Mouse (Mus musculus) brain, adult 10 weeks (tissue): ENCODE results near the gene D130040H23Rik. TPM values are rescaled to one million over a fixed set of nuclear protein-coding genes. Genes with fewer than 3 reads are reported as not detected.

ENCODE experiments used
- polyA plus RNA-seq: library from polyadenylated mRNA; stranded (reverse); fragments of 350-450 nt; fragmentation: Illumina TruSeq; extraction: RNeasy Lipid Tissue Mini Kit (QIAGEN cat#74804); gene quantifications from one replicate; pipeline ENCODE4 v1.2.3, GENCODE M21; 2015; ENCODE audit warnings: low read depth, low replicate concordance

D130040H23Rik gene
- polyA plus RNA-seq: 11.1 TPM

DNA sequence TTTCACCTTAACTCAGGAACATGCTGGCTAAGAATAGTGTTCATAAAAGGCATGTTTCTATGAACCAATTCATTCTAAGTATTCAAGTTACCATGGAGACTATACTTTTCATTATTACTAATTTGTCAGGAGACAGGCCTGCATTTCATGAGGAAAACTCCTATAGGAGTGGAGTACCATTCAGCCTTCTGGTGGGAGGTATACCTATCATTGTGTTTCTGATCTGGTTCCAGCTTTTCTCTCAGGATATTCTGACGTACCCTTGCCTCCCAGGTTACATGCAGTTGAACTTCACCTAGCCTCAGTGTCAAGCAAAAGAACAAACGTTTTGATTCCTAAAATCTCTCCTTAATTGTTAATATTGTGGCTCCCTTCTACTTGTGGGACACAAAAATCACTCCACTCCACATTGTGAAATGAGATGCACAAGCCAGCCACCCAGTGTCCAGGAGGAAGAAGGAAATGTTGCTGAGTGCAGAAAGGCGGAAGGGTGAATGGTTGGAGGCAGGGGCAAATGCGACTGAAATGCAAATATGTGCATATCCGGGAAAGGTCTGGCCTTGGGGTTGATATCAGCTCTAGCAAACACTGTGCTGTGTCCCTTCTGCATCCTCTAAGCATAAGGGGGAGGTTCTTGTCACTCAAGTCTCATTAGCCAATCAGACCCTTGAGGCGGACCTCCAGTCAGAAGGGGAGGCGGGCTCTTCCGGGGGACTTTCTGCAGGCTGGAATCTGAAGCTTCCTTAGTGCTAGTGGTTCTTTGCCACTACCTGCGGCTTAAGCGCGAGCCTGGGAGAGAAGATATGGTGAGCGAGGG lies at the start of gene D130040H23Rik:
Gene D130040H23Rik, plus strand, starts transcription at position 695 of the 817 bp plus-strand sequence.

Other genes with a start within 250 kb of the D130040H23Rik start
- gene Zfp930, start 62.0 kb upstream of the D130040H23Rik start, polyA plus RNA-seq: 20.8 TPM
- not detected for gene Gm9495, start 182.5 kb downstream of the D130040H23Rik start, polyA plus RNA-seq